Mouse (Mus musculus) embryo, embryonic 11.5 days (tissue): ENCODE results near the gene Gm27021.
A peak's percentile ranks its signal among the peaks of the same experiment; 100 is the strongest.

Experiments used
- DNase-seq: peaks from one replicate; pipeline ENCODE4 v3.0.0-alpha.2; 2012; ENCODE audit warnings: low read depth, low spot score

The Gm27021 gene

DNA sequence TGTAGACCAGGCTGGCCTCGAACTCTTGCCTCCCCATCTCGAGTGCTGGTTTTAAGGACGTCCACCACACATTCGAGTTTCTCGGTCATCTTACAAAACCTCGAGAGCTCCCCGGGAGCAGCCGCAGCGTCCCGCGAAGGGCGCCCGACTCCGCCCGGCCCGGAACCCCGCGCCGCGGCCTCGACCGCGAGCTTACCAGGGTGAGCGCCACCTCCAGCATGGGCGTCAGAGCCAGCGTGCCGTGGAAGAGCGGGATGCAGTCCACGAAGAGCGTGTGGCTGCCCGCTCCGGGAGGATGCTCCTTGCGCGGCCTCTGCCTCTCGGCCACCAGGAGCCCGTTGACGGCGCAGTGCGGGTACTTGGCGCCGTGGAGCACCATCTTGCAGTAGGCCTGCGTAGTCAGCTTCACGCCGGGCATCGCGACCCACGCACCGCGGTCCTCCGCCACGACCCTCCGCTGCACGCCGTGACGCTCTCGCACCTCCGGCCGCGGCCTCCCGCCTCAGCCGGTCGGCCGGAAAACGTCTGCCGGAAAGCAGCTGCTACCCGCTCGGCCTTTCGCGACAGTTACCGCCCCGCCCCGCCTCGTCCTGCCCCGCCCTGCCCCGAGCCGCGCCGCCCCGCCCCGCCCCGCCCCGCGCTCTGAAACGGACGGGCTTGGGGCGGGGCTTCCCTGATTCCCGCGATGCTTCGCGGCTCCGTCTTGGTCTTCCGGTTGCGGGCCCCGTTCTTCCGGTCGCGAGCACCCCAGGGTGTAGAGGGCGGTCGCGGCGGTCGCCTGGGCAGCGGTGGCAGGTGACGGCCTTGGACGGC is at the start of gene Gm27021, which contains the start of gene Cox4i1:
Gm27021 (minus strand) TSS at position 519 of the 813 bp plus-strand sequence.
Cox4i1 (plus strand) TSS at position 662 of the 813 bp plus-strand sequence.
- DNase-seq = peak; percentile 86

DNA sequence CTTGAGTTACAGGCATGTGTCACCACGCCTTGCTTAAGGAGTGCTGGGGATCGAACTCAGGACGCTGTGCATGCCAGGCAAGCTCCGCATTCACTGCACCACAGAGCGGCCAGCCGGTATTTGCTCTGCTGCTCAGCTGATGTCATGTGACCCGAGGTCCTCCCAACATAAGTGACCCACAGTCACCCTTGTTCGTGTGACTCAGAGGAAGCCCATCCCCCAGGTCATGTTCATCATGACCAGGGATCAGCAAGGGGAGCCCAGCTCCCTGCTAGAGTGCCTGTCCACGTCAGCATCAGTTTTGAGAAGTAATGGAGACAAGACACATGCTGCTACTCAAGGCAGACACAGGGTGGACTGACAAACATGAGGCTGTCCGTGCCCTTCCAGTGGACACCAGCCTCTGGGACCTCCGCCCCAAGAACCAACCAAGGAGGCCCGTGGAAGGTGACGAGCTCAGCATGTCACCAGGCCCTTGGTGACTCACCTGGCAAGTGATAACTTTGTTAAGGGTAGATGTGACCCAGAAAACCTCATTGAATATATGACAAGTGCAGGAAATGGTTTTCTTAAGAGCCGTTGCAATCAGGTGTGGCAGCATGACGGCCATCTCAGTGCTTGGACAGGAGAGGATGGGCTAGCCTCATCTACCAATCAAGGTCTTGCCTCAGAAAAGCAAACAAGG is 48.3 kb upstream of the Gm27021 start:
- no peak for DNase-seq

DNA sequence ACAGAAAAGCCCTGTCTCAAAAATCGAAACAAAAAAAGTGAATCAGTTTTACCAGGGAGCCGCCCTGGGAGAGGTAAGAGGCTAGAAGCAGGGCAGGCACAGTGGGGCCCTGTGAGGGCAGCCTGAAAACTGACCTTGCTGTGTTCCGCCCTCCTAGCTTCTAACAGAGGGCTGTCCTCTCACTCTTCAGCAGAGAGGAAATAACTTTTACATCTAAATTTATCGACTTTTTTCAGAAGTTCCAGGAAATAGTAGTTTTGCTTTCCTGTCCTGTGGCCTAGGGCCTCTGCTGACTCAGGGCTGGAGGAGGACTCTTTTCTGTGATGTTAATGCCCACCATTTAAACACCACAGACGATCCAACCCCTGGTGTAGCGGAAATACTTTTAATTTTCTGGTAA is 47.3 kb upstream of the Gm27021 start:
- DNase-seq = no peak

DNA sequence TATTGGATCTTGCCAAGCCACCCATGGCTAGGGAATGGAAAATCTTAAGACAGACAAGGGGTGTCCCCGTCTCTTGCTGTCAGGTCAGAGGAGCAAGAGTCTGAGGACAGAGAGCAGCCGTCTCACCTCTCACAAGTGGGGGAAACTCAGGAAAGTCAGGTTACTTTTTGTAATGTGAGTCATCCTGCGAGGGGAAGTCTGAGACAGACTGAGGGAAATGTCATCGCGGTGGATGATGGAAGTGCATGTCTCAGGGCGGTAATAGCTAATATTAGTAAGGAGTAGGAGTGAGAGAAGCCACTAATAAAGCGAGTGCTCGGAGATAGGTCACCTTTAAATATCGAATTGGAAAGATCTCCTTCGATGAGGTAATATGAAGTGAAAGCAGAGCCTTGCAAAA is 41.3 kb upstream of the Gm27021 start:
- DNase-seq = no peak

DNA sequence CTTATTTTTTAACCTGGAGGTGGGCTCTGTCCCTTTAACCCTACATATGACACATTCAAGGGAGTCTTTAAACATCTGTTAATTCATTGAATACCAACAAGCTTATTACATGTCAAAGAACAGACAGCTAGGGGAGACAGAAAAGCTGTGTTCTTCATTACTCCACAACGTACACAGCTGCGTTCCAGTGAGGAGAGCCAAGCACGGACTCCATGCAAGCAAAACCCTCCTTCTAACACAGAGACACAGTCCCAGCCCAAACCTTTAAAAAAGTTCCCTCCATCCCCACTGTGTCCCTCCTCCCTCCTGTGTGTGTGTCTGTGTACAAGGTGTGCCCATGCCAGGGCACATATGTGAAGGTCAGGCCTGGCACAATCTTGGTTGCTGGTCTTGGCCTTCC is 38.3 kb upstream of the Gm27021 start:
- DNase-seq = no peak

DNA sequence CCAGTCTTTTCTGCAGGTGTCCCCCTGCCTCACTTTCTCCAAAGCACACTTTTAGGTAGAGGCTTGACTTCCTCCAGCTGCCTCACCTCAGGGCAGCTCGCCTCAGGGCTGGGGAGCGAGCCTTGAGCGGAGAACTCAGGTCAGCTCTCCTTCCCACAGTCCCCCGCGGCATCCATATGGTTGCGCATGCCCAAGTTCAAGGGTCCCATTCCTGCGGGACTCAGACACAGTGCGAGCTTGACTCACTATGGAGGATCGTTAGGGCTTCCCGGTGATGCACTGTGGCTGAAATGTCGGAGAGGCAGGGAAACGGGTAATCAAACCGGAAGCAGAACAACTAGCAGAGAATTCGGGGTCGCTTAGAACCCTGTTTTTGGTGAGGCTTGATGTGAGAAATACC is 37.3 kb upstream of the Gm27021 start:
- no peak for DNase-seq

DNA sequence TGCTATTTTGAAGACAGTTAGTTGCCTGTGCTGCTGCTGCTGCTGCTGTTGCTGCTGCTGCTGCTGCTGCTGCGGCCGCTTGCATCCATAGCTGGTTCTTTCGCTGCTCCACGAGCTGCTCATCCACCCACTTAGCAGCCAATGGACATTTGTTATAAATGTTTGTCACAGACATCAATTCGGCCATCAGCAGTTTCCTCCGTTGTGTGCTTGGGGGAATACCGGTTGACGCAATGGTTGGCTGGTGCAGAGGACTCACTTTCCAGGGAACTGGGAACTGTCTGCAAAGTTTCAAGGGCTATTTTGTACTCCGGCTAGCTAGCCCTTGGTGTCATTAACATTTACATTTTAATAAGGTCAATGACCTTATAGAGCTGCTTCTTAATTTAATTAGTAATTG is 36.3 kb upstream of the Gm27021 start:
- DNase-seq = no peak

DNA sequence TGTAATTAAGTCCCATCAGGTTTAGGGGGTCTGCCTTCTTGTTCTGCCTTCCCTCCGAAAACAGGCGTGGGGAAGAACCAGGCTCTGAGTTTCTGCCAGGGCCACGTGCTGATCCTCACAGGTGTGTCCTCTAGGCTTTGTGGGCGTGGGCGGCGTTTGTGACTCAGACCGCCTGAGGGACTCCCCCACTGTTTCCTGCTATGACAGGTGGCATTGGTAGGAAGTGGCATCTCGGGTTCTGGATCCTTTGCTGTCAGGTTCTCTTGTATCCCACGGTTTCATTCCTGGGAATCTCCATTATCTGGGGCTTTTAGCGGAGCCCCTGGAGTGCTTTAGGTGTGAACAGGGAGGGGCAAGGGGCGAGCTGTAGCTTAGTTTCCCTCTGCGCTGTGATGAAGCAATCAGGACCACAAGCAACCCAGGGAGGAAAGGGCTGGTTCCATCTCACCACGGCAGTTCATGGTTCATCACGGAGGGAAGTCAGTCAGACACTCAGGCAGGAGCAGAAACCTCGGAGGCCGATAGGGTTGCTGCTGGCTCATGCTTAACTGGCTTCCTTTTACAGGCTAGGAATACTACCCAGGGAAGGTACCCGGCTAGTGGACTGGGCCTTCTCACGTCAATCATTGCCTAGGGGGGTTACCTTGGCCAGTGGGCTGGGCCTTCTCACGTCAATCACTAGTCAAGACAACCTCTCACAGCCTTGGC is 34.0 kb upstream of the Gm27021 start:
- no peak for DNase-seq

DNA sequence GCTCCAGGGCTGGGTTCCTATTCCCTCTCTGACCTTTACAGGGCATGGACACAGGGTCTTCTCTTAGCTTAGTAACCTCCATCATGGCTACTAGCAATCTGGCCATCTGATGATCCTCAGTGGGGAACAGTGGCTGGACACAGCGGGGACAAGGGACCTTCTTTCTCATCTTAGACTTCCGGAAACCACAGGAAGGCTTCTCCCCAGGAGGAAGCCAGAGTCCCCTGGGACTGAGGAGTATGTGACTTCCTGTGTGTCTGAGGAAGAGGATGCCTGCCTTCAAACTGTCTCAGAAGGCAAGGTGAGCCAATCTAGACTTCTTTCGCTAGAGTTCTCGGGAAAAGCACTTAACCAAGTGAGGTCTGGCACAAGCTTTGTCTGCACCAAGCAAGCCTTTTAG is 32.2 kb upstream of the Gm27021 start:
- no peak for DNase-seq

DNA sequence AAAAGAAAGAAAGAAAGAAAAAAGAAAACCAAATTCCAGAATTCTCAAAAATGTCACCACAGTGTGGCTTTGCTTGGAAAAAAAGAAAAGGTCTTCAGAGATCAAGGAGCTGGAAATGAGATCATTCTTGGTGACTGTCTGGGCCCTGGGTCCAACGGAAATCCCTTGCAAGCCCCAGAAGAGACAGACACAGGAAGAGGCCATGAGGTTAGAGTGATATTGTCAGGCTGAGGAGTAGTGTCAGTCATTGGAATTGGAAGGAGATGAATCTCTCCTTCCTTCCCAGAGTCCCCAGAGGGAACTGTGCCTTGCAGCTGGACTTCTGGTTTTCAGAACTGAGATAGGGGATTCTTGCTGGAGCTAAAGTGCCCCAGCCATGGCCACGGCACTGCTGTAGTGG is 31.7 kb upstream of the Gm27021 start:
- DNase-seq = no peak

DNA sequence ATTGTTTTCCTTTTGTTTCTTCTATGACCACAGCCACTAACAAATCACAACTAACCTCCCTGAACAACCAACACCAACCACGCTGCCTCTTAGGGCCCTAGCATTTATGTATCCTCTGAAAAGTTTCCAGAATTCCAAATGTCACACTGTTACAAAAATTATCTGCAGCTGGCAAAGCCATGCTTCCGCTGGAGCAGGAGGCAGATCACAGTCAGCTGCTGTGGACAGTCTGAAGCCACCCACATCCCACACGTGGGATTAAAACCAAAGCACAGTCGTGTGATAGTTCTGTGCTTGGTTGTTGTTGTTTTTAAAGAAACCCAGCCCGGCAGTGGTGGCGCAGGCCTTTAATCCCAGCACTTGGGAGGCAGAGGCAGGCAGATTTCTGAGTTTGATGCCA is 31.2 kb upstream of the Gm27021 start:
- DNase-seq = no peak

DNA sequence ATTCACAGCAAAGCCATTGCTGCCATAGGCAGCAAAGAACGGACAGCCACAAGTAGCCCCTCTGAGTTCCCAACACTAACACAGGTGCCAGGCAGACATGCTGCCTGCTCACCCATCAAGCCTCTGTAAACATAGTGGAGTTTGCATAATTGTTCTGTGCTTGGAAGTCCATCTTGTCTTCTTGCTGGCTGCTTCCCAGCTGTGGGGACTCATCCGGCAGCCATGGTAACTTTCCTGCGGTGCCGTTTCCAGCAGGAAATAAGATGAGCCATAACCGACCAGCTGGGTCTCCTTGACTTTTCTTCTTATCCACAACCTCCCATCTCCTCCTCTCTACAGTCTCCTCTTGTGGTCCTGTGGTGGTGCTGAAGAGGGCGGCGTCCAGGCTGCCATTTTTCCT is 30.5 kb upstream of the Gm27021 start:
- DNase-seq = no peak

DNA sequence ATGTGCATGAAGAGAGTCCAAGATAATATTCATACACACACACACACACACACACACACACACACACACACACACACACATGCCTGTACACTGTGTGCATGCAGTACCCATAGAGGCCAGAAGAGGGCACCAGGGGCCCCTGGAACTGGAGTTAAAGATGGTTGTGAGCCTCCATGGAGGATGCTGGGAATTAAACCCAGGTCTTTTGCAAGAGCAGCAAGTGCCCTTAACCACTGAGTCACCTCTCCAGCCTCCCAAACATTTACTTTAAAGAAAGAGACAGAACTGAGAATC is 30.0 kb upstream of the Gm27021 start:
- DNase-seq = no peak

DNA sequence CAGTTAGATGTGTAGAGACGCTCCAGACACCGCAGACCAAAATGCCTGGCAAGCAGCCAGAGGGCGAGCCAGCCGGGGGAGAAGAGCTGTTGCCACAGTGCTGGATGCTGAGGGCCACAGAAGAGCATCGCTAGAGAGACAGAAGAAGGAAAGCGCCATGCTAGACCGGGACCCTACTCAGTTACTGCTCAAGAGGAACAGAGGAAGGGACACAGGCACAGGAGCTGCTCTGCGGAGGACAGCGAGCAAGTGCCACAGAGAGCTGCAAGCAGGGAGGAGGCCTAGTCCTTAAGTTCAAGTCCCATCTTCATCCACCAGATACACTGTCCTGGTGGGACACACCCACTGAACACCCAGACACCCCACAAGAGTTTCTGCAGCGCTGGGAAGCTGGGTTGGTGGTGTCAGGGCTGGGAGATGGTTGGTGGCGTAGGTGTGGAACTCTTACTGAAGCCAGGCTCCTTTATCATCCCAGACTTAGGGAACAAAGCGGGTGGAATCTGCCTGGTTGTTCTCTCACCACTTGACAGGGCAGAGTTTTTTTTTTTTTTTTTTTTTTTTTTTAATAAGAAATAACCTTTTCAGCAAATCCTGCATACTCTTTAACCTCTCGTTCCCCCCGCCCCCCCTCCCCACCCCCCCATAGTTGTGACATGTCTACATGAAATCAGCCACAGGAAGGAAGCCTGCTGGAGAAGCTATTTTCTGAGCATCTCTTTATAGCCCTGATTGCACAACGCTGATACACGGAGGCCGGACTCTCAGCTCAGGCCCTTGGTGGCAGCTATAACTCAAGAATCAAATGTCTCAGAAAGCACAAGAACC is 29.5 kb upstream of the Gm27021 start:
- DNase-seq = no peak

DNA sequence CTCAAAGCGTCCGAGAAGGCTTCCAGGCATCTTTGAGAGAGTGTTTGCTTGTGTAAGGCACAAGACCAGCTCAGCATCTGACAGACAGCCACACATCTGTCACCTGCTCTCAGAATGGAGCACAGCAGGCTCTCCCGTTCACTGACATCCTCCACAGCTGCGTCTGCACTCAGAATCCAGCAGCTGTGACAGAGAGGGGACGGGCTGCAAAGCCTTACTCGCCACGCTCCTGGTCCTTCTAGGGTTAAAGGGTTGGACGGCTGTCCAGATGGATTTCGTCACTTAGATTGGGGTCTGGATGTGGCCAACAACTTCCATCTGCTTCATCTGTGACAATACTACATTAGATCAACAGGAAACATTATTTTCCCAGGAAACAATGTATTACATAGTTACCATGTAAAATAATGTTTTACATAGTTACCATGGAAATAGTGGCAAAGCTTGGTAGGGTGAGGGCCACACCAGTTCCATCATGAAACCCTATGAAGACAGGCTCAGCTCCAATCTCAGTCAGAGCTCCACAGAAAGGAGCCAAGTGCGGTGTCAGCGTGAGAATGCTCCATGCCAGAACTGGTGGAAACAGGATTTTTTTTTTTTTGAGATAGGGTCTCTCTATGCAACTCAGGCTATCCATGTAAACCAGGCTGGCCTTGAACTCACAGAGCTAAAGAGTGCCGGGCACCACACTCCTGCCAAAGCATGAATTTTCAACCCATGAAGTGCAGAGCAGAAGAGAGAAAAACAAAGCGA is 28.7 kb upstream of the Gm27021 start:
- no peak for DNase-seq

DNA sequence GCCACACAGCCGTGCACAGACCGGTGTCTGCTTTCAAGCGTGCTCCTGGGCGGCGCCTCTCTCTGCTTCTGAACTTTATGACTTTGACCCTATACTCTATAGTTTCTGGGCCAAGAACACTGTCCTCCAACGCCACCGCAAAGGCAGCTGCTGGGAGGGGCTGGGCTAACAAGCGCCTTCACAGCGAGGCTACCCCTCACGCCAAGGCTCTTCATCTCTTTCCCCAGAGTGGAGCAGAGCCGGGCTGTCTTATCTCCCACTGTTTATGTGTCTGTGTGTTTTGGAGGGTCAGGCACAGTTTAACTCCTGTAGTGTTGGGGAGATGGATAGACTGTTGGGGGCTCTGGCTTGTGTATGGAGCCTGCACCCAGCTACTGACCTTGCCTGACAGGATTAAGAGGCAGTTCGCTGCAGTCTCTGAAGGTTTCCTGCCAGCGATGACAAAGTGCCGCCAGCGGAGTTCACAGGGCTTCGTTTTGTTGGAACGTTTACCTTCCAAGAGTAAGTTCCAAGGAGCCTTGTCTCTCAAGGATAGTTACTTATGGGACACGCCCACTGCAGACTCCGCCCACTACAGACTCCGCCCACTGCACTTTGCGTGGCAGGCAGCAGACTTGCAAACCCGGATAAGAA is 26.1 kb upstream of the Gm27021 start:
- DNase-seq = peak; percentile 35

DNA sequence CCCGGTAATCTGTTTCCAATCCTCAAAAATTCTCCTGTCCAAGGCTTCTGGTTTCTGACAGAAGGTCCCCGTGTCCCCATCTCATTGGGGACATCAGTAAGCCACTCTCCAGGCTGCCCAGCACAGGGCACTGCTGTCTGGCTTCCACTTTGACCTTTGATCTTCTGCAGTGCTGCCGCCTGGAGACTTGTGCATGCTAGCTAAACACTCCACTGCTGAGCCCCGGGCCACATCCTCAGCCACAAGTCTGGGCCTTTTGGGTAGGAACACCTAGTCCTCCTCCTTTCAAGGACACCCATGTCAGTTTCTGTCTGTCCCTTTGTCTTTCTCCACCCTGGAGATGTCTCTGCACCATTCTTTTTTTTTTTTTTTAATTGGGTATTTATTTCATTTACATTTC is 25.1 kb upstream of the Gm27021 start:
- no peak for DNase-seq

DNA sequence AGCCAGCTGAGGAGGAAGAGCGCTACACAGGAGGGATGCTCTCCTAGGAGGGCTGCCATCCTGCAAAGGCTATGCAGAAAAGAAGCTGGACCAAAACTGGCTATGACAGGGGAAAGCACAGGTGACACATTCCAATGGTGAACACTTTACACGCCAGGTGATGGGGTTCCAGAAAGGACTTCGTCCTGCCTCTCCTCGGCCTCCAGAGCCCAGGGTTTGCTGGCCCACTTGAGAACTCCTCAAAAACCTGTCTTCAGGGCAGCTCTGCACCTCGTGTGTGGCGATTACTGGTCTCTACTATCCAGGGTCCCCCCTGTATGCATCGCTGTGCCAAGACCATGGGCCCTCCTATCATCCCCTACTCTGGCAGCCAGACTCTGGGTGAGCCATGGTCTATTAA is 20.6 kb upstream of the Gm27021 start:
- no peak for DNase-seq

DNA sequence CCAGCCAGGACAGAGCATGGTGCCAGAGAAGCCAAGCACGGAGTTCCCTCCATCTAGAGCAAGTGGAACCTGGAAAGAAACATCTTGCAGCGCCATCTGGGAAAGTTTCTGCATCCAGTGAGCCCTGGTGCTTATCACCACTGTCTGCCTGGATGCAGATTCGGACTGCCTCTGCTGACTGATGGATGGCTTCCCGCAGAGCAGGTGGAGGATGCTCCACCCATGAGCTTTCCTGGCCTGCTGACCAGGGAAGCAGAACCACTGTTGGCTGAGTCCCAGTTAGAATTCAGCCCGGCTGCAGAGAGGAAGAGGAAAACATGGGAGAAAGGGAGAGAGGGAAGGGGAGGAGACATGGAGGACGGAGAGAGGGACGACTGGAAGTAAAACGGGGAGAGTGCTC is 19.9 kb upstream of the Gm27021 start:
- no peak for DNase-seq

DNA sequence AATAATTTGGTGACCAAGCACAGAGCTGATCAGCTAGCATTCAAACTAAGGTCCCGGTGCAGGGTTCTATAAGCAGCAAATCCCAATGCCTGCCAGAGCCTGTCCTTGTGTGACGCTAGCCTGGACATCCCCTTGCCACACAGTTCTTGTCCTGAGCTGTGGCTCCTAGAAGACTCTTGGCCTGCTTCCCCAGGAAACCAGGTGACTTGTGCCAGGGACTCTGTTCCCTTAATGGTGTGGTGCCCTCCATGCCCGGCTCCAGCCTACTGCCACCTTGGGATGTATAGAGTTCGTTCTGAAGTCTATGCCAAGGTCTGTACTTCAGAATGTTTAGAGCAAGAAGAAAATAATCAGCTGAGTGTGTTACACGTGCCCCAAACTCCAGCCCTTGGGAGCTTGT is 18.7 kb upstream of the Gm27021 start:
- no peak for DNase-seq

DNA sequence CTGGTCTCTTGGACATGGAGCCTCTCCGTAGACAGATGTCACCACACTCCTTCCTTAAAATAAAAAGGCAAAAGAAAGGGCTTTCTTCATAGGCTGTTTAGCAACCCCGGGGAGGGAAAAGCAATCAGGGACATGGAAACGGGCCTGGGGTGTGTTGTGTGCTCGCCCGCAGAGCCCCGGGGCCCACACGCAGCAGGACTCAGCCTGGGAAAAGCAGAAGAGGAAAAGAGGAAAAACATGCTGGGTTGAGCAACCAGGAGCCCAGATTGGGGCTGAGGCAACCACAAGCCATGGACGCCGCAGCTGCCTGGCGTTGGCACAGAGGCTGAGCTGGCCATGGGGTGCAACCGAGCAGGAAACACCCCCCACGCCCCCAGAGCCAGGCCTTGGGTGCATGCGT is 18.2 kb upstream of the Gm27021 start:
- DNase-seq = no peak
